Mouse (Mus musculus) erythroblast, embryonic 14.5 days (primary cell): Measurements from ENCODE around the gene Slc24a5.

Experiments
- GATA1 ChIP-seq: IDR thresholded peaks from 2 replicates; pipeline ENCODE4 v1.6.1; 2012; ENCODE audit warnings: low read length, inconsistent platforms, mixed read lengths
- TAL1 ChIP-seq: IDR thresholded peaks from 3 replicates; pipeline ENCODE4 v1.6.1; 2012; ENCODE audit warnings: low read length, inconsistent platforms, mixed read lengths

GRCm38 (mm10) chr2:125031562-125032257 is 36.2 kb upstream of the Slc24a5 start:
- TF ChIP-seq TAL1 (no peak), GATA1 (no peak)
